Mouse (Mus musculus) neural tube, embryonic 11.5 days (tissue): ENCODE results near the gene Ms4a15. TPM values are rescaled to one million over a fixed set of nuclear protein-coding genes. Genes with fewer than 3 reads are reported as not detected.

Experiments used
- ATAC-seq: fragments of 200-750 bp; cut with Nextera tagmentation; 2 replicates; pipeline ENCODE4 v1.8.0; 2017; ENCODE audit warnings: moderate number of reproducible peaks, mild to moderate bottlenecking, moderate TSS enrichment, moderate library complexity; ENCODE audit not compliant: insufficient read depth, low FRiP score, low TSS enrichment
- DNase-seq: peaks from one replicate; pipeline ENCODE4 v3.0.0-alpha.2; 2015; ENCODE audit warnings: low spot score
- H3K27ac ChIP-seq: fragments of 300-500 bp; sonication (generic); 2 replicates; pipeline ENCODE4 v1.5.1; 2014; ENCODE audit warnings: low read depth, mild to moderate bottlenecking, low read length
- H3K27me3 ChIP-seq: fragments of 300-500 bp; sonication (generic); 2 replicates; pipeline ENCODE4 v1.6.1; 2014; ENCODE audit warnings: mild to moderate bottlenecking, low read length, mixed read lengths; ENCODE audit not compliant: control insufficient read depth, insufficient read depth
- H3K36me3 ChIP-seq: fragments of 300-500 bp; sonication (generic); 2 replicates; pipeline ENCODE4 v1.6.1; 2014; ENCODE audit warnings: mild to moderate bottlenecking, low read length, moderate library complexity, mixed read lengths; ENCODE audit not compliant: control insufficient read depth, insufficient read depth
- H3K4me1 ChIP-seq: fragments of 300-500 bp; sonication (generic); 2 replicates; pipeline ENCODE4 v1.6.1; 2014; ENCODE audit warnings: low read length, mixed read lengths; ENCODE audit not compliant: control insufficient read depth, insufficient read depth
- H3K4me2 ChIP-seq: fragments of 300-500 bp; sonication (generic); 2 replicates; pipeline ENCODE4 v1.6.1; 2014; ENCODE audit warnings: low read depth, mild to moderate bottlenecking, moderate library complexity
- H3K4me3 ChIP-seq: fragments of 300-500 bp; sonication (generic); 2 replicates; pipeline ENCODE4 v1.5.1; 2014; ENCODE audit warnings: low read depth, low read length
- H3K9ac ChIP-seq: fragments of 300-500 bp; sonication (generic); 2 replicates; pipeline ENCODE4 v1.6.1; 2014; ENCODE audit warnings: mild to moderate bottlenecking, low read length
- H3K9me3 ChIP-seq: fragments of 300-500 bp; sonication (generic); 2 replicates; pipeline ENCODE4 v1.6.1; 2016; ENCODE audit warnings: low read length; ENCODE audit not compliant: control insufficient read depth
- whole genome bisulfite sequencing: fragments of 180-500 bp; shearing (Covaris S2); extraction: QIAGEN DNeasy Blood & Tissue Kit; methylation state at CpG from one replicate; pipeline ENCODE4 v1.1.7; 2014; 5-methylcytosine and 5-hydroxymethylcytosine counted together
- polyA plus RNA-seq: library from polyadenylated mRNA; unstranded; fragments of >200 nt; fragmentation: Nextera tagmentation; extraction: Ambion mirVana; gene quantifications from 2 replicates; pipeline ENCODE4 v1.2.1, GENCODE M21; 2014

Gene Ms4a15
- polyA plus RNA-seq, 1 experiment from 2014 or later, result not detected

- Histone ChIP-seq H3K4me1 (no peaks in the 10 kb centered on the region), H3K36me3 (no peaks in the 10 kb centered on the region), H3K27ac (no peak overlapping the region), H3K9ac (no peak overlapping the region), H3K4me2 (no peak overlapping the region), H3K4me3 (no peak overlapping the region), H3K9me3 (no peaks in the 10 kb centered on the region), H3K27me3 (no peaks in the 10 kb centered on the region)
- DNase-seq (no peak), ATAC-seq (no peak)
- WGBS, result 88% methylated on average over 1 of the region's 1 CpGs
Measured at GRCm38 (mm10) chr19:10988563-10988962, 4.5 kb downstream of the Ms4a15 start.

- H3K36me3 ChIP-seq, result no peaks in the 10 kb centered on the region
- DNase-seq (no peak), ATAC-seq (no peak)
- H3K27ac ChIP-seq, result no peak overlapping the region
- no peak overlapping the region for H3K9ac ChIP-seq
- H3K4me3 ChIP-seq, result no peak overlapping the region
- no peaks in the 10 kb centered on the region for H3K9me3 ChIP-seq
- H3K27me3 ChIP-seq, result no peaks in the 10 kb centered on the region
- H3K4me1 ChIP-seq, result no peaks in the 10 kb centered on the region
- 87% methylated on average over 4 of the region's 4 CpGs for whole genome bisulfite sequencing
- H3K4me2 ChIP-seq, result no peak overlapping the region
Measured at GRCm38 (mm10) chr19:10985889-10986288, 7.2 kb downstream of the Ms4a15 start.

DNA sequence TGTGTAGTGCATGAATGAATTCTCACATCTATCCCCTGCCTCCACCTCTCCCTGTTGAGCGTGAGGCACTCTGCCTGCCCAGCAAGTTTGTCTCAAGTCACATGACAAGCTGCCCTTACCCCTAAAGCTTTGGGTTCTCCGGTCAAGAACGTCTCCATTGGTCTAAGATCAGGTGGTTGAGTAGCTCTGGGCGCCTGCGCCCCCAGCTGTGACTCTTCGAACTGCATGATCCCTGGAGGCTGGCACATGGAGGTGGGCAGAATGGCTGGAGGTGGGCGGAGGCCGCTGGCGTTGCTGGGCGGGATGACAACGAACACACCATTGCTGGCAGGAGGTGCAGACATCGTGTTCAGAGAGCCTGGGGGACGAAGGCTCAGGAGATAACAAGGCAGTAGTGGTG is 8.5 kb downstream of the Ms4a15 start:
- Histone ChIP-seq H3K9me3 (no peaks in the 10 kb centered on the region), H3K4me3 (no peak overlapping the region), H3K4me1 (no peaks in the 10 kb centered on the region), H3K27me3 (no peaks in the 10 kb centered on the region), H3K36me3 (no peaks in the 10 kb centered on the region), H3K9ac (no peak overlapping the region), H3K4me2 (no peak overlapping the region), H3K27ac (no peak overlapping the region)
- ATAC-seq (no peak), DNase-seq (no peak)
- 77% methylated on average over 13 of the region's 13 CpGs for WGBS

GRCm38 (mm10) chr19:10983146-10983545 is 9.9 kb downstream of the Ms4a15 start:
- DNase-seq (peak; percentile 49), ATAC-seq (no peak)
- H3K27ac ChIP-seq, result no peak overlapping the region
- no peaks in the 10 kb centered on the region for H3K27me3 ChIP-seq
- no peak overlapping the region for H3K9ac ChIP-seq
- no peaks in the 10 kb centered on the region for H3K36me3 ChIP-seq
- no peak overlapping the region for H3K4me3 ChIP-seq
- 28% methylated on average over 14 of the region's 14 CpGs for WGBS
- no peaks in the 10 kb centered on the region for H3K4me1 ChIP-seq
- H3K4me2 ChIP-seq, result no peak overlapping the region
- H3K9me3 ChIP-seq, result no peaks in the 10 kb centered on the region

DNA sequence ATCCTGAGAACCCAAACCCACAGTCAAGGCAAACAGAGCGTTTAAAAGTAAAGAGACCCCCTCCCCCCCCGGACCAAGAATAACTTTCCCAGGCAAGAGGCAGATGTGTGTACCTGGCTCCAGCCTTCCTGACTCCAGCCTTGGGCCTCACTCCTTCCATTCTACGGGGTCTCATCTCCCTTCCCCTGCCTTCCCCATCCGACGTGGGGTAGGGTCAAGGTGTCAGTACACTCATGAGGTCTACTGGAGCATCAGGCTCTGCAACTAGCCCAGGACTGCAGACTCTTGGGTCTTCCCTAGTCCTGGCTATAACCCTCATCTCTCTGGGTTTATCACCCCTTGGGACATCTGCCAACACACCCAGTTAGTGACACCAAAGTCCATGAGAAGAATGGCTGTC is 12.8 kb downstream of the Ms4a15 start:
- 87% methylated on average over 5 of the region's 5 CpGs for WGBS
- no peaks in the 10 kb centered on the region for H3K9me3 ChIP-seq
- H3K27ac ChIP-seq, result no peak overlapping the region
- H3K27me3 ChIP-seq, result no peaks in the 10 kb centered on the region
- no peak overlapping the region for H3K4me2 ChIP-seq
- no peak for ATAC-seq
- H3K4me1 ChIP-seq, result no peaks in the 10 kb centered on the region
- H3K36me3 ChIP-seq, result no peaks in the 10 kb centered on the region
- H3K4me3 ChIP-seq, result no peak overlapping the region
- no peak for DNase-seq
- H3K9ac ChIP-seq, result no peak overlapping the region

DNA sequence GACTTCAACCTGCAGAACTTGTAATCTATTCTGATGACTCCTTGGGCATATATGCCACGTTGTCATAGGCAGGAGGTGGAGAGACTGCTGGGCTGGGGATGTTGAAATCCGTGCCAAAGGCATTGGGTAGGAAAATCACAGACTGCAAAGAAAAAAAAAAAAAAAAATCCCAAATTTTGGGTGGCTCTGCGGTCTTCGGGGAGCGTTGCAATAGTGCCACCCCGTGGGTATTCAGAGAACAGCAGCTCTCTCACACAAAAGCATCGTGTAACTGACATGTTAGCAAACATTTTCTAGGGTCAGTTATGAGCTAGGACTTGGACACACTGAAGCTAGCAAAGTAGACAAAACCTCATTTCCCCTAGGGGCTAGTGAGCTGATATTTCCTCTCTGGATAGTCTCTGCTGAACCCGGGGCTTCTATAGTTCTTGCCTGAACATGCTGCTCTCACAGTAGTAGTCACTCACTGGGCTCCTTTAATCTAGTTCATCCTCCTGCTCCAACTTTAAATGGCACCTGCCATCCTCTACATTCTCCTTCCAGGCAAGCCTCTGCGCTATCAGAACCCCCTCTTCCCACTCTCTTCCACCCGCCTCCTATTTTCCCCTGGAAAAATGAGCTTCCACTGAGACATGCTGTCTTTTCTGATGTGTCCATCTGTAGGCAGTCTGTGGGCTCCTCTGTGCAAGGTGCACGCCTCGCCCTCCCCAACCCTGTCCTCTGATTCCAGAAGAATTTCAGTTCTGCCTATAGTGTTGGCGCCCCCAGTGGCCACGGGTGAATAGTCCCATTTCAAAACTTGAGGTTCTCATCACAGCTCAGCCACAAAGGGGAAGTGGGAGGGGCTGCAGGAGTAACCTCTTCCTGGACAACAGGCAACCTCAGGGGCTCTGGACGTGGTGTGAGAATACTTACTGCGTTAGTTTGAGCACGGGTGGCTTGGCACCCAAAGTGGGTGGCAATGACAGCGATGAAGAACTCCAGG is 13.6 kb downstream of the Ms4a15 start:
- peak overlapping the region; percentile 17; the same call in 1 of the 2 replicates for H3K4me2 ChIP-seq
- no peak overlapping the region for H3K27ac ChIP-seq
- no peaks in the 10 kb centered on the region for H3K9me3 ChIP-seq
- peak; percentile 75 for DNase-seq
- no peaks in the 10 kb centered on the region for H3K4me1 ChIP-seq
- H3K9ac ChIP-seq, result 0 out of 2 replicates have a peak overlapping the region, but pooled peaks have one; percentile 15
- no peaks in the 10 kb centered on the region for H3K36me3 ChIP-seq
- no peak overlapping the region for H3K4me3 ChIP-seq
- WGBS, result 16% methylated on average over 18 of the region's 18 CpGs
- peak; percentile 67; the same call in 1 of the 2 replicates for ATAC-seq
- H3K27me3 ChIP-seq, result no peaks in the 10 kb centered on the region

GRCm38 (mm10) chr19:10976318-10976717 is 16.7 kb downstream of the Ms4a15 start:
- H3K4me2 ChIP-seq, result no peak overlapping the region
- no peak overlapping the region for H3K4me3 ChIP-seq
- H3K9me3 ChIP-seq, result no peaks in the 10 kb centered on the region
- H3K36me3 ChIP-seq, result no peaks in the 10 kb centered on the region
- no peaks in the 10 kb centered on the region for H3K4me1 ChIP-seq
- 55% methylated on average over 4 of the region's 4 CpGs for WGBS
- no peaks in the 10 kb centered on the region for H3K27me3 ChIP-seq
- ATAC-seq, result no peak
- H3K27ac ChIP-seq, result no peak overlapping the region
- no peak overlapping the region for H3K9ac ChIP-seq
- DNase-seq, result no peak

GRCm38 (mm10) chr19:10975187-10975586 is 17.9 kb downstream of the Ms4a15 start:
- Histone ChIP-seq H3K9ac (no peak overlapping the region), H3K4me1 (no peaks in the 10 kb centered on the region), H3K36me3 (no peaks in the 10 kb centered on the region), H3K27me3 (no peaks in the 10 kb centered on the region), H3K4me2 (no peak overlapping the region), H3K27ac (no peak overlapping the region), H3K4me3 (no peak overlapping the region), H3K9me3 (no peaks in the 10 kb centered on the region)
- ATAC-seq (no peak), DNase-seq (no peak)
- WGBS, result 81% methylated on average over 2 of the region's 2 CpGs
